Mouse (Mus musculus) heart, postnatal 4 days (tissue): ENCODE data around the gene Pde1c. TPM values are rescaled to one million over a fixed set of nuclear protein-coding genes. Genes with fewer than 3 reads are reported as not detected.
A peak's percentile ranks its signal among the peaks of the same experiment; 100 is the strongest.

Experiments
- DNase-seq: peaks from one replicate; pipeline ENCODE4 v3.0.0; 2021
- microRNA-seq, 2 experiments: library from miRNA; unstranded; fragments of <30 nt; microRNA quantifications; one replicate each; pipeline ENCODE4 v1.2.0; 2021 to 2022
- total RNA-seq, 2 experiments: library from RNA; stranded (reverse); gene quantifications; 2 replicates each; pipeline ENCODE4 v1.2.3; 2021

Gene Pde1c
- total RNA-seq, 2 experiments from 2014 or later = 82.6 to 92.9 TPM

DNA sequence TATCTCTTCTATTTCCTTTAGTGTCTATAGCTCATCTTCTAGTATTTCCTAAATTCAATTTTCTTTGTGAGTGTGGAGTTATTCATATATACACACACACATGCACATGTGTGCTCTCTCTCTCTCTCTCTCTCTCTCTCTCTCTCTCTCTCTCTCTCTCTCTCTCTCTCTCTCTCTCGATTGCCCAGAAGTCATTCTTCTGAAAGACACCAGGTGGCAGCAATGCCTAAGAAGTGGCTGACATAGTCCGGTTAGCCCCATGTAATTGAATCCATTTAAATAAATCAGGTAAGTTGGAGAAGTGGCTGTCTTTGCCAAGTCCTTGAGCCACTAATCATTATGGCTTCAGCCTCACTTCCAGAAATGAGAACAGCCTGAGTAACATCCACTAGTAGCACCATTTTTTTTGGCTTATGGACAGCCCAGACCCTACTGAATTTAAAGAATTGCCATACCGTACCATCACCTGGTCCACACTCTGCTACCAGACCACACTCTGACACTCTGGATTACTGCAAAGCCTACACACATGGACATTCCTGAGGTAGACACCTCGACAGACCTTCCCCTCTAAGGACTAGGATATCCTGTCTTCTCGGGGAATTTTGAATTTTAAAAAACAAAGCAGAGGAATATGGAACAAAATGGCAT lies 502.1 kb downstream of the Pde1c start:
- DNase-seq = peak; percentile 52

- no peak for DNase-seq
Observed at GRCm38 (mm10) chr6:56063736-56064135, 505.2 kb downstream of the Pde1c start.

GRCm38 (mm10) chr6:56049104-56049503 lies 519.8 kb downstream of the Pde1c start:
- peak; percentile 12 for DNase-seq

GRCm38 (mm10) chr6:56048580-56048979 lies 520.3 kb downstream of the Pde1c start:
- no peak for DNase-seq

DNA sequence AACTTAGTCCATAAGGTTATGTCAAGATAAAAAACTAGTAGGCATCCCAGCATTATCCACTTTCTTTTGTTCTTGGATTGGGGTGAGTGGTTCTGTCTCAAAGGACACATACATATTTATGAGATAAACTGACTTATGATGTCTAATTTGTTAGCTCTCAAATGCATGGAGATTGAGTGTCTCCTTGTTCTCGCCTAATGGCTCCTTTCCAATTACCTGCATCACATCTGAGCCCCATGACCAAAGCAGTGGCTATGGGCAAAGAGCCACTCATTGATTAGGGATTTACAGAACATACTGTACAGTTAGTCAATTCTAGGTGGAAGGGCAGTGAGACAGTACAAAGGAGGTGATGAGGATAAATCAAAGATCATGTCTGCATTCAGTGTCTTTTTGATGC lies 524.2 kb downstream of the Pde1c start:
- no peak for DNase-seq

GRCm38 (mm10) chr6:56044270-56044669 lies 524.6 kb downstream of the Pde1c start:
- DNase-seq = no peak

- no peak for DNase-seq
Observed at GRCm38 (mm10) chr6:56039476-56040055, 529.3 kb downstream of the Pde1c start.

DNA sequence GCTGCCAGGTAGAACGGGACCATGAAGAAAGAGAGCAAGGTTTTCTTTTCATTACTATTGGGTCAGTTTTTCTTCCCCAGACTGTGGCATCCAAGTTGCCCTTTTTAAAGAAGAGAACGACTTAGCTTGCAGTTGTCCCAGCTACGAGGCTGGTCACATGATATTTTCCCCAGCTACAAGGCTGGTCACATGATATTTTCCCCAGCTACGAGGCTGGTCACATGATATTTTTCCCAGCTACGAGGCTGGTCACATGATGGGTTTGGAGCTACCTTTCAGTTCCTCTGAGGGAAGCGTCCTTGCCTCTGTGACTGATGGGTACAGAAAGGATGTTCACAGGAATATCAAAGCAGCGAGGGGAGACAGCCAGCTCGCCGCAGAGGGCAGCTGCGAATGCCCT lies 533.8 kb downstream of the Pde1c start:
- no peak for DNase-seq

- DNase-seq = no peak
Observed at GRCm38 (mm10) chr6:56032231-56032630, 536.7 kb downstream of the Pde1c start.

DNA sequence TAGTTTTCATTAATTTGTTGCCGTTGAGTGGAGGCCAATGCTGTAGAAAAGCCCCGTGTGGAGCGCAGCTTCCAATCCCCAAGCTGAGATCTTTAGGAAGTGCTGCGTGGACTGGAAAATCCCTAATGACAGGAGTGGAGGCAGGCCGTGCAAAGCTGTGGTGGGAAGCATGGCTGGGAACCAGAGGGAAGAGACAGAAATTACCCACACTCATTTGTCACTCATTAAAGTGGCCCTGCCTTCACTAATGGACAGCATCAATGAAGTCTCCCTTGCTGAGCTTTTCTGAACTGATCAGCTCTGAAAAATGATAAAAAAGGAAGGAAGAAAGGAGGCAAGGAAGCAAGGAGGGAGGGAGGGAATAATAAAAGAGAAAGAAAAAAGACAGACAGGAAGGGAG lies 538.9 kb downstream of the Pde1c start:
- no peak for DNase-seq

- DNase-seq = no peak
Observed at GRCm38 (mm10) chr6:56027966-56028365, 540.9 kb downstream of the Pde1c start.

DNA sequence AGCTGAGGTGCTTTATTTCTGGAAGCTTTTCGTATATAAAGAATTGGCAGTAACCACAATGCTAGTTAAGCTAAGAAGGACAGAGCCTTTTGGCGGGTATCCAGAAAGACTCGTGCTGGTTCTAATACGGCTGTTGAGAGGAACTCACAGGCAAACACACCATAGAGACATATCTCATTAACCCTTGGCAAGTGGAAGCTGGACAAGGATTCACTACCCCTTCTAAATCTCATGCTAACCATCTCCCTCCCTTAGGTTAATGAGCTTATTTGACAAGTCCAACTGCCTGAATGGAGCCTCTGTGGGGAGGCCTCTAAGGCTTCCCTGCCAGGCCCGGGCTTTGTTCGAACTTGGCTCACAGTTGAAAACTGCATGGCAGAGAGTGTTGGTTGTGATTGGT lies 541.6 kb downstream of the Pde1c start:
- DNase-seq = peak; percentile 22

- DNase-seq = peak; percentile 21
Observed at GRCm38 (mm10) chr6:56025533-56025932, 543.4 kb downstream of the Pde1c start.

Small RNA genes within 50 kb of the gene (microRNA-seq; reads per million reads assigned to microRNA genes)
- 0 reads per million in 2 experiments for gene Gm44413

Other genes with a start within 250 kb of the Pde1c start
- gene Lsm5, start 135.6 kb upstream of the Pde1c start, total RNA-seq = 10 to 100 TPM; 35.2 to 37.5 TPM
- gene Avl9, start 145.8 kb upstream of the Pde1c start, total RNA-seq = 10 to 100 TPM in 1 of 2 experiments, 1 to 10 TPM in 1; 9.1 to 10.7 TPM
- gene Kbtbd2, start 228.7 kb upstream of the Pde1c start, total RNA-seq = 10 to 100 TPM; 43.7 to 44.9 TPM